Mouse (Mus musculus) hindlimb bud, embryonic 11.5 days (tissue): ENCODE results near the gene Gan.

ENCODE experiments used
- DNase-seq: peaks from one replicate; pipeline ENCODE4 v3.0.0-alpha.2; 2012; ENCODE audit warnings: low read depth, low spot score; ENCODE audit errors: extremely low spot score

Gene Gan

GRCm38 (mm10) chr8:117248341-117248740 lies 90.4 kb downstream of the Gan start:
- DNase-seq, result no peak

GRCm38 (mm10) chr8:117251086-117251681 lies 93.2 kb downstream of the Gan start:
- DNase-seq, result no peak

GRCm38 (mm10) chr8:117252650-117253049 lies 94.7 kb downstream of the Gan start:
- no peak for DNase-seq

GRCm38 (mm10) chr8:117253390-117254269 lies 95.7 kb downstream of the Gan start:
- DNase-seq, result no peak

- no peak for DNase-seq
These were observed 96.6 kb downstream of the Gan start for GRCm38 (mm10) chr8:117254496-117254895.

GRCm38 (mm10) chr8:117256292-117256938 lies 98.5 kb downstream of the Gan start:
- DNase-seq, result no peak

GRCm38 (mm10) chr8:117257029-117257820 lies 99.3 kb downstream of the Gan start, which contains the start of gene Cmip:
Cmip (plus strand) TSS chr8:117257064.
- no peak for DNase-seq

- no peak for DNase-seq
These were observed 100.1 kb downstream of the Gan start for GRCm38 (mm10) chr8:117257821-117258575.

- DNase-seq, result no peak
These were observed 100.7 kb downstream of the Gan start for GRCm38 (mm10) chr8:117258576-117259040.

GRCm38 (mm10) chr8:117259431-117260001 lies 101.6 kb downstream of the Gan start:
- no peak for DNase-seq

- DNase-seq, result no peak
These were observed 102.4 kb downstream of the Gan start for GRCm38 (mm10) chr8:117260234-117260929.

GRCm38 (mm10) chr8:117260930-117261475 lies 103.1 kb downstream of the Gan start:
- no peak for DNase-seq

- DNase-seq, result no peak
These were observed 103.8 kb downstream of the Gan start for GRCm38 (mm10) chr8:117261702-117262101.

- DNase-seq, result no peak
These were observed 104.8 kb downstream of the Gan start for GRCm38 (mm10) chr8:117262685-117263084.

- no peak for DNase-seq
These were observed 105.5 kb downstream of the Gan start for GRCm38 (mm10) chr8:117263442-117263841.

- no peak for DNase-seq
These were observed 107.1 kb downstream of the Gan start for GRCm38 (mm10) chr8:117265079-117265478.
